Mouse (Mus musculus) forebrain, embryonic 11.5 days (tissue): ENCODE measurements around the gene Ccdc136. TPM values are rescaled to one million over a fixed set of nuclear protein-coding genes. Genes with fewer than 3 reads are reported as not detected.
A peak's percentile ranks its signal among the peaks of the same experiment; 100 is the strongest.

Experiments used
- ATAC-seq: fragments of 200-750 bp; cut with Nextera tagmentation; replicated peaks from 2 replicates; pipeline ENCODE4 v1.8.0; 2017; ENCODE audit warnings: moderate TSS enrichment; ENCODE audit not compliant: low FRiP score
- DNase-seq: peaks from one replicate; pipeline ENCODE4 v3.0.0-alpha.2; 2017; ENCODE audit warnings: low spot score
- H3K27ac ChIP-seq: fragments of 300-500 bp; sonication (generic); 2 replicates; pipeline ENCODE4 v1.5.1; 2014; ENCODE audit warnings: low read depth, low read length
- H3K27me3 ChIP-seq: fragments of 300-500 bp; sonication (generic); 2 replicates; pipeline ENCODE4 v1.6.1; 2014; ENCODE audit warnings: mild to moderate bottlenecking, low read length, mixed read lengths; ENCODE audit not compliant: control insufficient read depth, insufficient read depth
- H3K36me3 ChIP-seq: fragments of 300-500 bp; sonication (generic); 2 replicates; pipeline ENCODE4 v1.6.1; 2014; ENCODE audit warnings: mild to moderate bottlenecking, low read length, moderate library complexity, mixed read lengths; ENCODE audit not compliant: control insufficient read depth, insufficient read depth
- H3K4me1 ChIP-seq: fragments of 300-500 bp; sonication (generic); replicated peaks from 2 replicates; pipeline ENCODE4 v1.6.1; 2014; ENCODE audit warnings: low read length, mixed read lengths; ENCODE audit not compliant: control insufficient read depth, insufficient read depth
- H3K4me2 ChIP-seq: fragments of 300-500 bp; sonication (generic); 2 replicates; pipeline ENCODE4 v1.6.1; 2014; ENCODE audit warnings: low read depth, mild to moderate bottlenecking, low read length, moderate library complexity, mixed read lengths; ENCODE audit not compliant: severe bottlenecking
- H3K4me3 ChIP-seq: fragments of 300-500 bp; sonication (generic); 2 replicates; pipeline ENCODE4 v1.5.1; 2014; ENCODE audit warnings: low read depth, low read length
- H3K9ac ChIP-seq: fragments of 300-500 bp; sonication (generic); 2 replicates; pipeline ENCODE4 v1.6.1; 2014; ENCODE audit warnings: low read length
- H3K9me3 ChIP-seq: fragments of 300-500 bp; sonication (generic); 2 replicates; pipeline ENCODE4 v1.6.1; 2016; ENCODE audit warnings: low read length, mixed read lengths; ENCODE audit not compliant: control insufficient read depth
- WGBS: fragments of 180-500 bp; shearing (Covaris S2); extraction: QIAGEN DNeasy Blood & Tissue Kit; methylation state at CpG from one replicate; pipeline ENCODE4 v1.1.7; 2014; 5-methylcytosine and 5-hydroxymethylcytosine counted together
- polyA plus RNA-seq: library from polyadenylated mRNA; unstranded; fragments of >200 nt; fragmentation: Nextera tagmentation; extraction: Ambion mirVana; gene quantifications from 2 replicates; pipeline ENCODE4 v1.2.1, GENCODE M21; 2014

Ccdc136 gene
- polyA plus RNA-seq, 1 experiment from 2014 or later: 25.7 TPM

DNA sequence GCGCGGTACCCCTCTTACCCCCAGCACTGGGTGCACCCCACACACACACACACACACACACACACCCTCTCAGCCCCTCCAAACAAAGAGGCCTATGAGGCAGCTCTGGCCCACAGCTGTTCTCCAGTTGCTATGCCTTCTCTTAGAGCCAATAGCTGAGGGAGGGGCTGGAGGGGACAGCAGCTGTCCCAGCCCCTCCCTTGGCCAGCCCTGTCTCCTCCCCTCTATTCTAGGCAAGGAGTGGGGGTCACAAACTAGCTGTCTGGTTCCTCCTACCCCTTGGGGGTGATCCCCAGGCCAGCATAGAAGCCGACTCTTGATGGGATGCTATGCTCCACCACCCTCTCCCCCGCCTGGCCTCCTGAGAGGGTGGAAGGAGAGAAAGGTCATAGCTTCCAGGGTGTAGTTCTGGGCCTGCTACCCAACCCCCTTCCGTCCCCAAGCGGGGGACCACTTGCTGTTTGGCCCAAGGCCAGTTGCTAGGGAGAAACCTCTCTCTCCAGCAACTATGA is 39.9 kb downstream of the Ccdc136 start:
- Histone ChIP-seq H3K9me3 (no peaks in the 10 kb centered on the region), H3K27me3 (peaks cover 35% of the 10 kb centered on the region), H3K27ac (peak overlapping the region; percentile 46; the same call in 1 of the 2 replicates), H3K4me2 (peak overlapping the region; percentile 32; the same call in 1 of the 2 replicates), H3K9ac (no peak overlapping the region), H3K36me3 (no peaks in the 10 kb centered on the region), H3K4me3 (no peak overlapping the region), H3K4me1 (peaks cover 23% of the 10 kb centered on the region)
- DNase-seq: peak; percentile 62
- peak; percentile 40 for ATAC-seq
- 21% methylated on average over 6 of the region's 6 CpGs for WGBS

DNA sequence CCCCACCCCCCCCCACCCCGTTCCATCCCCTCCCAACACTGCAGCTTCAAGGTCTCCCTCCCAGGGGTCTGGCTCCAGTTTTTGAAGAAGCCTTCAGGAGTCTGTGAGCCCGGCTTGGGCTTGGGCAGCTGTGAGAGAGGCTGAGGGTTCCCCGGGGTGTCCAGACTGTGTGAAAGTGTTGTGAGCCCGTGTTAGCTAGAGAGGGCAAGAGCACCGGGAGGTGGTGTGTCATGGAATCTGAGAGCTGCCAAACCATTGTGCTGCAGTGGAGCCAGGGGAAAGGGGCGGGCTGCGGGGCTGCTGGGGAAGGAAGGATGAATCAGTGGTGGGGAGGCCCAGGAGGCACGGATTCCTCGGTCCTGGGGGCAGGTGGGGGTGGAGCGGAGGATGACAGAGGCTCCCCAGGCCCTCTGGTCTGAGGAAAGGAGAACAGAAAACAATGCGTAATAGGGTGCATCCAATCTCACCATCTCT is 40.4 kb downstream of the Ccdc136 start:
- H3K36me3 ChIP-seq: no peaks in the 10 kb centered on the region
- peaks cover 35% of the 10 kb centered on the region for H3K27me3 ChIP-seq
- ATAC-seq (0 out of 2 replicates have a peak, but pooled peaks have one; percentile 27), DNase-seq (no peak)
- H3K9ac ChIP-seq: no peak overlapping the region
- WGBS: 7% methylated on average over 11 of the region's 11 CpGs
- H3K4me2 ChIP-seq: 0 out of 2 replicates have a peak overlapping the region, but pooled peaks have one; percentile 18
- H3K9me3 ChIP-seq: no peaks in the 10 kb centered on the region
- no peak overlapping the region for H3K27ac ChIP-seq
- H3K4me1 ChIP-seq: peaks cover 23% of the 10 kb centered on the region
- no peak overlapping the region for H3K4me3 ChIP-seq

DNA sequence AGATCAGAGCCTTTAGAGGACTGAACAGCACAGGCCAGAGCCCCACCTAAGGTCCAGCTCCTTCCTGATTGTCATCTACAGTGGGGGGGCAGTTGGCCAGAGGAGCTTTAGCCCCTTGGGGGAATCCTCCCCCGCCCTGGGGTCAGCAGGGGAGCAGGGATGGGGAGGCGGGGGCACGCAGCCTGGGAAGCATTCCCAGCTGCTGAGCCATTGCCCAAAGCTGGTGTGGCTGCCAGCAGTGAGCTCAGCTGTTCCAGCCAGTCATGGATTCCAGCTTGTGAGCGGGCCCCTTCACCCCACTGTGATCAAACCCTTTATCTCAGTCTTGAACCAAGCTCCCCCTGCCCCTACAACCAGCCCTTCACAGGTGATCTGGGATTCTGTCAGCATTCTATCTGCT is 43.1 kb downstream of the Ccdc136 start:
- ATAC-seq (no peak), DNase-seq (no peak)
- Histone ChIP-seq H3K27me3 (peaks cover 10% of the 10 kb centered on the region), H3K4me3 (no peak overlapping the region), H3K9ac (no peak overlapping the region), H3K4me2 (no peak overlapping the region), H3K36me3 (no peaks in the 10 kb centered on the region), H3K9me3 (no peaks in the 10 kb centered on the region), H3K4me1 (peaks cover 18% of the 10 kb centered on the region), H3K27ac (no peak overlapping the region)
- 78% methylated on average over 4 of the region's 4 CpGs for WGBS

DNA sequence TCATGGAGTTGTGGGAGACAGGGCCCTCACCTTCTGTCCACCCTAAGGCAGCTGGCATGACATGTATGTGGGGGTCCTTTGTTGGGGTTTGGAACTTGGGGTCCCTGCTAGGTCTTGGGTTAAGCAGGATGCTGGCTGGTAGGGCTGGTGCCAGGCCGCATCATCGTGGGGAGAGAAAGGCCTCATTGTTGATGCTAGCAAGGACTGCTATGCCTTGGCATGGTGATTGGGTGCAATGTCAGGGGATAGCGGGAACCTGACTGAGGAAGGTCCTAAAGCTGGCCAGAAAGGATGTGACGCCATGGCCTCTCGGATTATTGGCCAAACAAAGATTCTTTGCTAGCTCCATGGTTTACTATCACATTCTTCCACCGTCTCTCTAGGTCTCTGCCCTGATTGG is 43.7 kb downstream of the Ccdc136 start:
- 87% methylated on average over 6 of the region's 6 CpGs for WGBS

DNA sequence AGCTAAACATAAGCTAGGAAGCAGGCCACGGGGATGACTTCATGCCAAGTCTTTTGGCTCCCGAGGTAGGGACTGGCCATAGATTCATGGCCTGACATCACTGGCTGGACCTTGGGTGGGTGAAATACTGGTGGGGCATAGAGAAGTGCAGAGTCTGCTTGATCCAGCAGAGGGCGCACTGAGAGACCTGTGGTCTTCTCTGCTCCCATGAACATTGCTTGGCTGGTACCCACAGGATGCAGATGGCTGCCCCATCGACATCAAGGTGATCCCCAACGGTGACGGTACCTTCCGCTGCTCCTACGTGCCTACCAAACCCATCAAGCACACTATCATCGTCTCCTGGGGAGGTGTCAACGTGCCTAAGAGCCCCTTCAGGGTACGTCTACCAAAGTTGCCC is 48.7 kb downstream of the Ccdc136 start:
- Histone ChIP-seq H3K4me2 (no peak overlapping the region), H3K4me3 (no peak overlapping the region), H3K4me1 (no peaks in the 10 kb centered on the region), H3K36me3 (no peaks in the 10 kb centered on the region), H3K9ac (no peak overlapping the region), H3K27me3 (no peaks in the 10 kb centered on the region), H3K9me3 (no peaks in the 10 kb centered on the region), H3K27ac (no peak overlapping the region)
- DNase-seq: peak; percentile 59
- ATAC-seq: no peak
- 72% methylated on average over 11 of the region's 11 CpGs for WGBS

More for the DNA sequence above, 43.7 kb downstream of the Ccdc136 start:
- no peaks in the 10 kb centered on the region for H3K36me3 ChIP-seq
- ATAC-seq (no peak), DNase-seq (no peak)
- no peak overlapping the region for H3K4me2 ChIP-seq
- H3K9ac ChIP-seq: no peak overlapping the region
- peaks cover 6% of the 10 kb centered on the region; the same call in 1 of the 2 replicates for H3K27me3 ChIP-seq
- no peak overlapping the region for H3K27ac ChIP-seq
- no peaks in the 10 kb centered on the region for H3K9me3 ChIP-seq
- H3K4me1 ChIP-seq: peaks cover 18% of the 10 kb centered on the region
- H3K4me3 ChIP-seq: no peak overlapping the region

DNA sequence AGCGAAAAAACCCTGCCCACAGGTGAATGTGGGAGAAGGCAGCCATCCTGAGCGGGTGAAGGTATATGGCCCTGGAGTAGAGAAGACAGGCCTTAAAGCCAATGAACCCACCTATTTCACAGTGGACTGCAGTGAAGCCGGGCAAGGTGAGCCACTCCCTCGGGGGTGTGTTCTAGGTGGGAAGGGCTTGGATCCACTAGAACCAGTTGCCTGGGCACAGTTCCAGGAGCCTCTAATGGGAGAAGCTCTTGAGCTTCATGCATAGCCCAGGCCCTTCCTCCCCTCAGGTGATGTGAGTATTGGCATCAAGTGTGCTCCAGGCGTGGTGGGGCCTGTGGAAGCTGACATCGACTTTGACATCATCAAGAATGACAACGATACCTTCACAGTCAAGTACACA is 49.2 kb downstream of the Ccdc136 start:
- Histone ChIP-seq H3K36me3 (no peaks in the 10 kb centered on the region), H3K9me3 (no peaks in the 10 kb centered on the region), H3K27ac (no peak overlapping the region), H3K4me2 (no peak overlapping the region), H3K27me3 (no peaks in the 10 kb centered on the region), H3K4me3 (no peak overlapping the region), H3K9ac (no peak overlapping the region), H3K4me1 (no peaks in the 10 kb centered on the region)
- WGBS: 93% methylated on average over 7 of the region's 7 CpGs
- no peak for ATAC-seq
- DNase-seq: no peak

DNA sequence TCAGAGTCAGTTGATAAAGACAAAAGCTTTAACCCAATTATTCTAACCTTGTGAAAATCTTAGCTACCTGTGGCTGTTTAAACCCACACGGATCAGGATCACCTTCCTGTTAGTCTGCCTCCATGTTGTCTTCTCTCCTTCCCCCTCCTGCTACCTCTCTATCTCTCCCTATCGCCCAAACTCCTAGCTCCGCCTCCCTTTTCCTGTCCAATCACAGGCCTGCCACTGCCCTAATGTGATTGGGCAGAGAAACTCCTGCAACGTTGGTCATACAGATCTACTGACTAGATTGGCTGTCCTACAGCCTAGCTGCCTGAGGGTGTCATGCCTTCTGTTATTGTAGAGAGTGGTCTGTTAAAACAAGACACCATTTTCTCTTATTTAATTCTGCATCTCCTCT is 53.7 kb downstream of the Ccdc136 start:
- H3K9me3 ChIP-seq: no peaks in the 10 kb centered on the region
- no peaks in the 10 kb centered on the region for H3K27me3 ChIP-seq
- DNase-seq (no peak), ATAC-seq (no peak)
- no peaks in the 10 kb centered on the region for H3K36me3 ChIP-seq
- no peaks in the 10 kb centered on the region for H3K4me1 ChIP-seq
- H3K4me2 ChIP-seq: no peak overlapping the region
- WGBS: 40% methylated on average over 4 of the region's 4 CpGs
- H3K9ac ChIP-seq: no peak overlapping the region
- H3K27ac ChIP-seq: no peak overlapping the region
- no peak overlapping the region for H3K4me3 ChIP-seq

DNA sequence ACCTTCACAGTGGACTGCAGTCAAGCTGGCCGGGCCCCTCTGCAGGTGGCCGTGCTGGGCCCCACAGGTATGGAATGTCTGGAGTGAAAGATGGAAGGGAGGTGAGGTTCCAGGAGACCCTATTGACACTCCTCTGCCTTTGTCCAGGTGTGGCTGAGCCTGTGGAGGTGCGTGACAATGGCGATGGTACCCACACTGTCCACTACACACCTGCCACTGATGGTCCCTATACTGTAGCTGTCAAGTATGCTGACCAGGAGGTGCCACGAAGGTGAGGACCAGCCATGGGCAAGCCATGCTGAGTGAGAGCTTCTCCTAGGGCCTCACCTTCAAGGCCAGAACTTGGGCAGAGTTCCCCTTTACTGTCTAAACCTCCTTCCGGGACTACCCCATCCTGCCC is 54.6 kb downstream of the Ccdc136 start:
- WGBS: 93% methylated on average over 6 of the region's 6 CpGs
- no peak overlapping the region for H3K4me3 ChIP-seq
- H3K27me3 ChIP-seq: no peaks in the 10 kb centered on the region
- no peaks in the 10 kb centered on the region for H3K36me3 ChIP-seq
- H3K4me1 ChIP-seq: no peaks in the 10 kb centered on the region
- no peak overlapping the region for H3K9ac ChIP-seq
- no peak for ATAC-seq
- H3K27ac ChIP-seq: no peak overlapping the region
- H3K9me3 ChIP-seq: no peaks in the 10 kb centered on the region
- no peak for DNase-seq
- H3K4me2 ChIP-seq: no peak overlapping the region

DNA sequence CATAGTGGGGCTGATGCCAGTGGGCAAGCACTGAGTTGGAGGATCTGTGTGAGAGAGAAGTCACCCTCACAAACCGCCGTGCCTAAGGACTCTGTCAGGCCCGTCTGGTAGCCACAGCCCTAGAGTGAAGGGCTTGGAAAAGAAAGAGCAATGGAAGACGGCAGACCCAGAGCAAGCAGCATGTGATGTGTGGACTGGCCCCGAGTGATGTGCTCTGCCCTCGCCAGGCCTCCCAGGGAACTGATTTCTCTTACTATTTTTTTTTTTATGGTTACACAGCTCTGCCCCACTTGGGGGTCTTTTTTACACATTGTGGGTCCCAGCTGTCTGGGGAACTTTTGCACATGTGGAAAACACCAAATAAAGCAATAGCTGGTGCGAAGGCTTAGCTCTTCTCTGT is 65.4 kb downstream of the Ccdc136 start:
- Histone ChIP-seq H3K4me2 (no peak overlapping the region), H3K36me3 (no peaks in the 10 kb centered on the region), H3K9me3 (no peaks in the 10 kb centered on the region), H3K4me1 (no peaks in the 10 kb centered on the region), H3K9ac (no peak overlapping the region), H3K4me3 (no peak overlapping the region), H3K27me3 (no peaks in the 10 kb centered on the region), H3K27ac (no peak overlapping the region)
- DNase-seq (no peak), ATAC-seq (no peak)
- 69% methylated on average over 7 of the region's 7 CpGs for WGBS
